Mouse (Mus musculus): Measurements from ENCODE around the gene Pard3. TPM values are rescaled to one million over a fixed set of nuclear protein-coding genes. Genes with fewer than 3 reads are reported as not detected.

The Pard3 gene
- polyA plus RNA-seq, 1 experiment from 2014 or later, result 37.8 TPM

DNA sequence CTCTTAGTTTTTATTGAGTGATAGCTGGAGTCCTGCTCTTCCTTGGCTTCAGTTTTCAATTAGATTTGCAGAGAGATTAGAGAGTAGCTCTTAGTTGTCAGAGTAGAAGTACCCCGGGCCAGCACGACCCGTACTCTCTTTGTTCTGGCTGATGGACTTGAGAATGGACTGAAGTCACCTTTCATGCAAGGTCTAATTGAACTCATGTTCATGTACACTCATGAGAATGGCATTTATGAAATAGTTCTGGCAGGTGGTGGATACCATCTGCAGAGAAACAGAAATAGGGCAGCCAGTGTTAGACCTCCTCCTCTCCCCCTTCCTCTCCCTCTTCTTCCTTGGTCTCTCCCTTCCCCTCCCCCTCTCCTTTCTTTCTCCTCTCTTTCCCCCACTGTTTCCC, 158.7 kb downstream of the Pard3 start:
- no peaks in the 10 kb centered on the region for H3K9me3 ChIP-seq
- H3K4me3 ChIP-seq (replicated peaks), result no peak overlapping the region
- H3K9ac ChIP-seq, result no peak overlapping the region
- H3K27ac ChIP-seq, result 0 out of 2 replicates have a peak overlapping the region, but pooled peaks have one; percentile 31
- H3K27me3 ChIP-seq, result no peaks in the 10 kb centered on the region
- 55% methylated on average over 3 of the region's 3 CpGs for WGBS
- no peaks in the 10 kb centered on the region for H3K36me3 ChIP-seq (replicated peaks)
- no peak overlapping the region for H3K4me2 ChIP-seq
- ATAC-seq (ENCODE audit: low FRiP score), result no peak
- peaks cover 24% of the 10 kb centered on the region for H3K4me1 ChIP-seq

DNA sequence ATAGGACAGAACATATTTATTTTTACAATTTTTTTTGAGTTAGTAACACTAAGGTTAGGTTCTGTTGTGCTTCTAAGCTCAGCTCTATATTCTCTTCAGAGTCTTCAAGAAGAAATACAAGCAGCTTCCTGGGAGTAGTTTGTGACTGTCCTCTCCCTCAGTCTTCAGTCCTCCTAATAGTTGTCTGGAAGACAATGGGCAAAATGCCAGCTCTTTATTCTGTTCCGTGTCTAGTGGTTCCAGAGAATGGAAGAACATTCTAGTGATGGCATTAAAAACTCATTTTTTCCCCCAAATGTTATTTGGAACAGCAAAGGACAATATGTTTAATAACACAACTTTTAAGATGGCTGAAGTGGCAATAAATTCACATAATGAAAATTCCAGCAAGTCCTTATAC, 163.3 kb downstream of the Pard3 start:
- Histone ChIP-seq H3K9ac (no peak overlapping the region), H3K4me1 (peaks cover 24% of the 10 kb centered on the region), H3K4me2 (no peak overlapping the region), H3K36me3 (replicated peaks) (no peaks in the 10 kb centered on the region), H3K27me3 (no peaks in the 10 kb centered on the region), H3K9me3 (no peaks in the 10 kb centered on the region), H3K27ac (no peak overlapping the region), H3K4me3 (replicated peaks) (no peak overlapping the region)
- WGBS, result 45% methylated on average over 1 of the region's 1 CpGs
- no peak for ATAC-seq (ENCODE audit: low FRiP score)

DNA sequence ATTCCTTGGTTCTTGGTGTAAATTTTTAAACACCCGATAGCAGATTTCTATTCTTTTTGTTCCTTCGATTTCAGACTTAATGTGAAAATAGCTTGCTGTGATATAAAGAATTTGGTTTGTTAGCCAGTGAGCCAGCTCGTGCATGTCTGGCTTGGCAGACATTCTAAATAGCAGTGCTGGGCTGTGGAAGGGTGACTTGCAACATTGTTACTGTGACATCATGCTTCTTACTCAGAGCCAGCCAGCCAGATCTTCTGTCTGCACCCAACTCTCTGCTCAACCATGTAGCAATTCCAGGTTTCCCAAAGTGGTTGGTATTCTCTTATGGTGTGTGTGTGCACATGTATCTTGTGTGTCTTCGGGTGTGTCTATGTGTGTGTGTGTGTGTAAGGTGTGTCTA, 163.7 kb downstream of the Pard3 start:
- no peak overlapping the region for H3K9ac ChIP-seq
- H3K27me3 ChIP-seq, result no peaks in the 10 kb centered on the region
- H3K4me2 ChIP-seq, result no peak overlapping the region
- no peak overlapping the region for H3K4me3 ChIP-seq (replicated peaks)
- no peak overlapping the region for H3K27ac ChIP-seq
- H3K36me3 ChIP-seq (replicated peaks), result no peaks in the 10 kb centered on the region
- WGBS, result 87% methylated on average over 4 of the region's 4 CpGs
- no peaks in the 10 kb centered on the region for H3K9me3 ChIP-seq
- peaks cover 20% of the 10 kb centered on the region for H3K4me1 ChIP-seq
- no peak for ATAC-seq (ENCODE audit: low FRiP score)

DNA sequence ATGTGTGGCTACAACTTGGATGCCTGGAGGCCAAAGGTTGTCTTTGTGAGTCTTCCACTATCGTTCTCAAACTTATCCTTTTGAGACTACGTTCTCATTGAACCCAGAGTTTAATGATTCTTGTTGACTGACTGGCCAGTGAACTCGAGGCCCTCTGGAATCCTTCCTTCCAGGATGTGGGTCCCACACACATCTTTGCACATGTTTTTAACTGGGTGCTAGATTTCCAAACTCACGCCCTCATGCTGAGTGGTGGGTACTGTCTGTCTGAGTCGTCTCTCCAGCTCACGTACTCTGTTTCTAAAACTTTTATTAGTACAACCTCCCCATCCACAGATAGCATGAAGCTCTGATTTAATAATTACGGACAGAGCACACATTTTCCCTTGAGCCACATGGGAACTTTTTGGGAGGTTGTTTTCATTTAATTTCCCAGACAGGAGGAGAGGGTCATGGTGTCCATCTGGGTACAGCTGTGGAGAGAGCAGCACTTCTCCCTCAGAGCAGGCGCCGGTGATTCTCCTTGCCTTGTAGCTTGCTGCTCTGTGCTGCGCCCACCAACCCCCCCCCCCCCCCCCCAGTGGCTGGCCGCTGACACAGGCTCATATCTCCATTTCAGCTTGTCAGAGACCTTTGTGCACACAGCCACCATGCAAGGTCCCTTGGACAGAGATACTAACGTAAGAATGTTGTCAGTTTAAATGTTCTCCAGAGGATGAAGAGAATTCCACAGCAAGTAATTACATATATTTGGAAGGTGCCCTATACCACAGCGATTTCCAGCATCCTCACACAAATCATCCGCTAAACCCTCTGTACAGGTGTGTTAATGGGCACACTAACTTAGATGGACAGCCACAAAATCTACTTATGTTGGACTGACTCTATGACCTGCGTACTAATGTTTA, 165.9 kb downstream of the Pard3 start:
- no peaks in the 10 kb centered on the region for H3K36me3 ChIP-seq (replicated peaks)
- no peak overlapping the region for H3K4me3 ChIP-seq (replicated peaks)
- no peak overlapping the region for H3K9ac ChIP-seq
- ATAC-seq (ENCODE audit: low FRiP score), result no peak
- WGBS, result 86% methylated on average over 15 of the region's 15 CpGs
- H3K27me3 ChIP-seq, result no peaks in the 10 kb centered on the region
- no peak overlapping the region for H3K4me2 ChIP-seq
- no peak overlapping the region for H3K27ac ChIP-seq
- H3K4me1 ChIP-seq, result peaks cover 19% of the 10 kb centered on the region
- H3K9me3 ChIP-seq, result no peaks in the 10 kb centered on the region

DNA sequence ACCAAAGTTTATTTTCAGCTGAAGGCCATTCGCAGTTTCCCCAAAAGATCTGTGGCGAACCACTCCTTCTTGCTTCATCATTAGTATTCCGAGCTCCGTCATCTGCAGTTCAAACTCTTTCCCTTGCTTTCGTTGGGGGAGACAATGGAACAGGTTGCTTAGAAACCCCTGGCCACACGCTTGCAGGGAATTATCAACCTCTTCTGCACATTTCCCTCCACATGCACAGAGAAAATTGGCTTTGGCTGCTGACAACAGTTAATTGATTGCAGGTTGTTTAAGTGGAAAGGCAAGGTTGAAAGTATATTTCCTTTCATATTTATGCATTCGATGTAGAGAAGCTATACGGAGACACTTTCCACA, 166.5 kb downstream of the Pard3 start:
- Histone ChIP-seq H3K4me3 (replicated peaks) (no peak overlapping the region), H3K9ac (no peak overlapping the region), H3K4me1 (peaks cover 19% of the 10 kb centered on the region), H3K9me3 (no peaks in the 10 kb centered on the region), H3K4me2 (no peak overlapping the region), H3K27me3 (no peaks in the 10 kb centered on the region), H3K36me3 (replicated peaks) (no peaks in the 10 kb centered on the region), H3K27ac (no peak overlapping the region)
- WGBS, result 49% methylated on average over 8 of the region's 8 CpGs
- ATAC-seq (ENCODE audit: low FRiP score), result no peak

- Histone ChIP-seq H3K4me2 (no peak overlapping the region), H3K9ac (no peak overlapping the region), H3K27ac (no peak overlapping the region), H3K4me3 (replicated peaks) (no peak overlapping the region), H3K9me3 (no peaks in the 10 kb centered on the region), H3K4me1 (no peaks in the 10 kb centered on the region), H3K27me3 (no peaks in the 10 kb centered on the region), H3K36me3 (replicated peaks) (no peaks in the 10 kb centered on the region)
- no peak for ATAC-seq (ENCODE audit: low FRiP score)
- WGBS, result 94% methylated on average over 4 of the region's 4 CpGs
Measured at GRCm38 (mm10) chr8:127243351-127243750, 179.7 kb downstream of the Pard3 start.

DNA sequence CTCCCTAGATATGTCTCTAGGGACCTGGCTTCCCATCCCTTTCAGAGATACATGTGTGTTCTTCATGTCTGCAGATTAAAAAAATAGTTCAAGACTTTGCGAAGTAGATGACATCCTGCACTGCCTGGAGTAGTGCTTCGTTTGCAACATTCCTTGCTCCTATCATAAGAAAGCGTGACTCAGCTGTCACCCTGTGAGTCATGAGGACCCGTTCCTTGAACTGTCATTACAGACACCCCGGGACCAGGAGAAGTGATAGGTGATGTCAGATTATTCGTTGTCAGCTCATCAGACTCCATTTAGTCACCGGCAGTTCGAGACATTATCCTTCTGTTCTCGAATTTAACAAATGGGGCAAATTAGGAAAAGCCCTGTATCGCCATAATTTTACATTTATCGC, 180.1 kb downstream of the Pard3 start:
- 89% methylated on average over 11 of the region's 11 CpGs for WGBS
- no peak overlapping the region for H3K4me2 ChIP-seq

DNA sequence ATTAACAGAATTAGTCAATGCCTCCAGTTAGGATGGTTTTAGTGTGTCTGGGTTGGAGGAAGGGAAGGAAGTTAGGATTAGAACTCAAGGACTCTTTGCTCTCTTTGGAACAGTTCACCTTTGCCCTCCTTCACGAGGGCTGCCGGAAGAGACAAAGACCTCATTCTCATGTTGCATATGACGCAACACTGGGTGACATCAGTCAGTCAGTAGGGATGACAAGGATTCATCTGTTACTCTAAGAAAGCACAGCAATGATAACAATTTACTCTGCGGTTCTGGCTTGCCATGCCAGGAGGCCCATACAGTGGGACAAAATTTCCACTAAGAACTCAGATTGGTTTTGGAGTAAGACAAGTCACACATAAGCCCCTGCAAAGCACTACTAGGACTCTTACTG, 187.1 kb downstream of the Pard3 start:
- Histone ChIP-seq H3K27ac (no peak overlapping the region), H3K36me3 (replicated peaks) (no peaks in the 10 kb centered on the region), H3K9me3 (no peaks in the 10 kb centered on the region), H3K27me3 (no peaks in the 10 kb centered on the region), H3K9ac (no peak overlapping the region), H3K4me3 (replicated peaks) (no peak overlapping the region), H3K4me2 (no peak overlapping the region), H3K4me1 (peaks cover 4% of the 10 kb centered on the region)
- 59% methylated on average over 4 of the region's 4 CpGs for WGBS
- ATAC-seq (ENCODE audit: low FRiP score), result no peak

More for the DNA sequence above, 180.1 kb downstream of the Pard3 start:
- no peaks in the 10 kb centered on the region for H3K4me1 ChIP-seq
- H3K9me3 ChIP-seq, result no peaks in the 10 kb centered on the region
- H3K4me3 ChIP-seq (replicated peaks), result no peak overlapping the region
- no peak for ATAC-seq (ENCODE audit: low FRiP score)
- no peak overlapping the region for H3K9ac ChIP-seq
- no peak overlapping the region for H3K27ac ChIP-seq
- no peaks in the 10 kb centered on the region for H3K27me3 ChIP-seq
- no peaks in the 10 kb centered on the region for H3K36me3 ChIP-seq (replicated peaks)

GRCm38 (mm10) chr8:127251476-127251875, 187.8 kb downstream of the Pard3 start:
- no peak for ATAC-seq (ENCODE audit: low FRiP score)
- Histone ChIP-seq H3K27ac (no peak overlapping the region), H3K36me3 (replicated peaks) (no peaks in the 10 kb centered on the region), H3K9ac (no peak overlapping the region), H3K27me3 (no peaks in the 10 kb centered on the region), H3K4me3 (replicated peaks) (no peak overlapping the region), H3K9me3 (no peaks in the 10 kb centered on the region), H3K4me2 (no peak overlapping the region), H3K4me1 (peaks cover 4% of the 10 kb centered on the region)
- WGBS, result 93% methylated on average over 3 of the region's 3 CpGs

DNA sequence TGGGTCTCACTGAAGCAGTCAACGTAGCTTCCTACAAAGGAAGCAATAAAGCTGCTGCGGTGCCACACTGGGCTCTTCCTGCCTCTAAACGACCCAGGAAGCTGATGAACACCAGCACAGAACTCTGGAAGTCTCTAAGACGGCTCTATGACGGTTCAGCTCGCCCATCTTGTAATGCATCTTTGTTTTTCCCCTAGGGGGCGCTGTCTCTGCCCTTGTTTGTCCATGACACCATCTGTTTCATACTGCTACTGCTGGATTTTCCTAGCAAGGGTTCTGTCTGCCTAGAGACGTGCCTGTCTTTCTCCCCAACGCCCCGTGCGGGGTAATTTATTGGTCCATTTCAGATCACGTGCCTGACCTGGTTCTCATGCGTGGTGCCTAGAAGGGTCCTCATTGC, 188.3 kb downstream of the Pard3 start:
- no peaks in the 10 kb centered on the region for H3K27me3 ChIP-seq
- WGBS, result 86% methylated on average over 13 of the region's 13 CpGs
- H3K27ac ChIP-seq, result no peak overlapping the region
- H3K9ac ChIP-seq, result no peak overlapping the region
- no peak overlapping the region for H3K4me2 ChIP-seq
- no peaks in the 10 kb centered on the region for H3K36me3 ChIP-seq (replicated peaks)
- H3K9me3 ChIP-seq, result no peaks in the 10 kb centered on the region
- ATAC-seq (ENCODE audit: low FRiP score), result no peak
- H3K4me1 ChIP-seq, result peaks cover 4% of the 10 kb centered on the region
- no peak overlapping the region for H3K4me3 ChIP-seq (replicated peaks)

- Histone ChIP-seq H3K27ac (no peak overlapping the region), H3K27me3 (no peaks in the 10 kb centered on the region), H3K9ac (no peak overlapping the region), H3K4me1 (peaks cover 4% of the 10 kb centered on the region), H3K4me3 (replicated peaks) (no peak overlapping the region), H3K9me3 (no peaks in the 10 kb centered on the region), H3K4me2 (no peak overlapping the region), H3K36me3 (replicated peaks) (no peaks in the 10 kb centered on the region)
- 55% methylated on average over 7 of the region's 7 CpGs for WGBS
- no peak for ATAC-seq (ENCODE audit: low FRiP score)
Measured at GRCm38 (mm10) chr8:127254625-127255024, 190.9 kb downstream of the Pard3 start.

DNA sequence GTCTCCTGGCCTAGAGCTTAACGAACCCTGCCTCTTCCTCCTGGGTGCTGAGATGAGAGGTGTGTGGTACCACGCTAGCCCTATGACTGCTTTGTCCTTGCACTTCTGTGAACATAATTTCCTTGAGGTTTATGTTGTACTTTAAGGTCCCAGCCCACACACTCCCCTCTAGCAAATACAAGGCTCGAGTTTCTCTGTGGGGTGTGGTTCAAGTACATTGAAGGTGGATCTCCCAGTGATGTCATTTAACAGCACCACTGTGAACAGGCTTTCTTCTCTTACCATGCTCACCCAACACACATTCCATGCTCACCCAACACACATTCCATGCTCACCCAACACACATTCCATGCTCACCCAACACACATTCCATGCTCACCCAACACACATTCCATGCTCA, 193.4 kb downstream of the Pard3 start:
- H3K4me1 ChIP-seq, result no peaks in the 10 kb centered on the region
- H3K36me3 ChIP-seq (replicated peaks), result no peaks in the 10 kb centered on the region
- H3K4me3 ChIP-seq (replicated peaks), result no peak overlapping the region
- WGBS, result 88% methylated on average over 3 of the region's 3 CpGs
- H3K27ac ChIP-seq, result no peak overlapping the region
- H3K9me3 ChIP-seq, result no peaks in the 10 kb centered on the region
- no peak overlapping the region for H3K9ac ChIP-seq
- ATAC-seq (ENCODE audit: low FRiP score), result no peak
- H3K27me3 ChIP-seq, result no peaks in the 10 kb centered on the region
- no peak overlapping the region for H3K4me2 ChIP-seq

DNA sequence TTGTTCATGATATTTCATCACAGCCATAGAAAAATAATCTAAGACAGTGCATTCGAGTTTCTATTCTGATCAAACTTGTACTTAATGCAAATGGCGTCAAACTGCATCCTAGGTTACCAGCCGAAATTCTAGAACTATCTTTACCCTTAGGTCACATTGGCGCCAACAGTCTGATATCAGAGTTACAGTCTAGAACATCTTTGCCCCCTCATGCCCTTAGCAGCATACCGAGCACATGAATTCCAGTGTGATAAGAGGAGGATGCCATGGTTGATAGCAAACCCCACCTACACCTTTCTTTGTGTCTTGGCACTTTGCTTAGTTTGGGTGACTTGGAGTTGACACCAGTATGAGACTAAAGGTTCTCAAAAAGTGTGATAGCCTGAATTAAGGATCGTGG, 197.4 kb downstream of the Pard3 start:
- Histone ChIP-seq H3K9ac (no peak overlapping the region), H3K4me3 (replicated peaks) (no peak overlapping the region), H3K4me2 (no peak overlapping the region), H3K9me3 (no peaks in the 10 kb centered on the region), H3K27me3 (no peaks in the 10 kb centered on the region), H3K36me3 (replicated peaks) (no peaks in the 10 kb centered on the region), H3K4me1 (peaks cover 7% of the 10 kb centered on the region), H3K27ac (no peak overlapping the region)
- no peak for ATAC-seq (ENCODE audit: low FRiP score)
- WGBS, result 93% methylated on average over 6 of the region's 6 CpGs
